Mouse (Mus musculus): ENCODE results near the gene Tardbp. TPM values are rescaled to one million over a fixed set of nuclear protein-coding genes. Genes with fewer than 3 reads are reported as not detected.

The Tardbp gene
- total RNA-seq, 1 experiment, result 259 TPM

DNA sequence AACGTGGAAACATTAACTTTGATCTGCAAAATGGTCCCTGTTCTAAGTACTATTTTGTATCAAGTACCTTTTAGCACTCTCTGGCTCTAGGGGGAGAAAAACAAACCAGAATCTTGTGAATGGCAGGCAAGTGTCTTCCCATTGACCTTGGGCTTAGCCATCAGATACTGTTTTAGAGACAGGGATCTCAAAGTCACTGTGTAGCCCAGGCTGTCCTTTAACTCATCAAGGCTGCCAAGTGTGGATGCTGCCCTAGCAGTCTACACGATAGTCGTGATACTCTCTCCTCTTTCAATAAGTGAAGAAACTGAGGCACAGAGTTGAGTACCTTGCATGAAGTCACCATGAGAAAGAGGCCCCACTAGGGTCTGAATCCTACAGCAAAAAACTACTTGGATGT is 427 bp upstream of the Tardbp start:
- DNase-seq (ENCODE audit: low read depth, low spot score), result no peak
- no peak overlapping the region; the same call in 1 of the 2 replicates for H3K27ac ChIP-seq (ENCODE audit: insufficient read depth, low read depth, low read length, poor library complexity, severe bottlenecking)
- TF ChIP-seq HCFC1 (IDR thresholded peaks at IDR 0.05; ENCODE audit: borderline replicate concordance, insufficient read depth, low read length) (no peak), MAFK (IDR thresholded peaks at IDR 0.05; ENCODE audit: insufficient read depth, low read depth, low read length) (no peak), ZC3H11A (IDR thresholded peaks at IDR 0.05; ENCODE audit: borderline replicate concordance, low read depth, low read length) (no peak), CHD2 (IDR thresholded peaks at IDR 0.05; ENCODE audit: low read depth, low read length) (no peak), ZNF384 (IDR thresholded peaks at IDR 0.05; ENCODE audit: low read depth, low read length) (no peak)
- peak overlapping the region; percentile 9 to 32; a peak in 3 of 4 replicates for H3K4me3 ChIP-seq (ENCODE audit: insufficient read depth in 1 of 2, low read depth in 1 of 2, low read length in 2 of 2, poor library complexity in 1 of 2, severe bottlenecking in 1 of 2)
- H3K4me1 ChIP-seq (ENCODE audit: control insufficient read depth in 2 of 2, insufficient read depth in 2 of 2, low read length in 2 of 2, poor library complexity in 1 of 2), result peaks cover 2 to 8% of the 10 kb centered on the region in 2 experiments; a peak in 1 of 4 replicates
- peaks cover 28% of the 10 kb centered on the region for H3K36me3 ChIP-seq (ENCODE audit: control insufficient read depth, insufficient read depth, low read length, poor library complexity, severe bottlenecking)
- in situ Hi-C loops (cut with MboI; ENCODE audit: low sequenced_read_pairs in 2 of 2, unreplicated experiment in 2 of 2), result no loop called here
- H3K9me3 ChIP-seq (ENCODE audit: control insufficient read depth, insufficient read depth, low read depth, low read length), result no peaks in the 10 kb centered on the region
- peak overlapping the region; percentile 21; the same call in 1 of the 2 replicates for H3K9ac ChIP-seq (ENCODE audit: insufficient read depth, low read depth, low read length, poor library complexity, severe bottlenecking)

DNA sequence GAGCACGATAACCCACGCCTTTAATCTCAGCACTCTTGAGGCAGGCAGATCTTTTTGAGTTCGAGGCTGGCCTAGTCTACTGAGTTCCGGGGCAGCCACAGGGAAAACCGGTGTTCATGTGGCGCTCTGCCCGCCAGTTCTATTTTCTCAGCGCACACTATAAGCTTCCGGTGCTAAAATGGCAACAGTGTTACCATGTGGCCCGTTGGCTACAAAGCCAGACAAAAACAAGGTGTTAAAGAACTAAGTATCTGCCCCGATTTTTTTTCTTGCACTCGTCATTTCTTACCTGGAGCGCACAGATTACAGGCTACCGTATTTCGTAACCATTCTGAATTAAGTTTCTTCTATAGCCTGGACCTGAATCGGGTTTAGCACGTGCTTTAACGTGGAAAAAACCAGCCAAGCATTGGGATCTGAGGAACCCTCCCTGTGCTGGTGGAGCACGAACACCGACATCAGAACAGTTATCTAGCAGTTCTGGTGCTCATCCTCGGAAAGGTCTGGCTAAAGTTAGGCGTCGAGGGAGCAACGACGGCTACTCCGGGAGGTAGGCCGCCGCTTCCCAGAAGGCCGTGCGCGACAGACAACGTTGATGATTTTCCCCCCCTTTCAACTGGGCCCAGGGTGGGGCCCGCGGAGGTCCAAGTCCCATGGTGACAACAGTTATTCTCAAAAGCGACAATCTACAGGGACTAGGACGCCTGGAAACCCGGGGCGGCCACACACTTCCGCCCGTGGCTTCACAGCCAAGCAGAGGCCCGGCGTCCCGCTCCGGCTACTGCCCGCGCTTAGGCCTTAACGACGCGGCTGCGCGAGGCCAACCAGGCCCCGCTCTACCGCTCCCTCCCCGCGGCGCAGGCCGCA is 830 bp downstream of the Tardbp start:
- TF ChIP-seq ZNF384 (IDR thresholded peaks at IDR 0.05; ENCODE audit: low read depth, low read length), result no peak
- peaks cover 3 to 8% of the 10 kb centered on the region in 2 experiments; a peak in 2 of 4 replicates for H3K4me1 ChIP-seq (ENCODE audit: control insufficient read depth in 2 of 2, insufficient read depth in 2 of 2, low read length in 2 of 2, poor library complexity in 1 of 2)
- peak overlapping the region; percentile 83 to 100 for H3K4me3 ChIP-seq (ENCODE audit: insufficient read depth in 1 of 2, low read depth in 1 of 2, low read length in 2 of 2, poor library complexity in 1 of 2, severe bottlenecking in 1 of 2)
- DNase-seq (ENCODE audit: low read depth, low spot score), result no peak
- H3K27ac ChIP-seq (ENCODE audit: insufficient read depth, low read depth, low read length, poor library complexity, severe bottlenecking), result peak overlapping the region; percentile 98
- H3K9ac ChIP-seq (ENCODE audit: insufficient read depth, low read depth, low read length, poor library complexity, severe bottlenecking), result peak overlapping the region; percentile 100
- no peaks in the 10 kb centered on the region for H3K9me3 ChIP-seq (ENCODE audit: control insufficient read depth, insufficient read depth, low read depth, low read length)
- peaks cover 40% of the 10 kb centered on the region for H3K36me3 ChIP-seq (ENCODE audit: control insufficient read depth, insufficient read depth, low read length, poor library complexity, severe bottlenecking)
- in situ Hi-C loops (cut with MboI; ENCODE audit: low sequenced_read_pairs in 2 of 2, unreplicated experiment in 2 of 2), result no loop called here

GRCm38 (mm10) chr4:148625010-148625409 is 1.8 kb downstream of the Tardbp start:
- DNase-seq (ENCODE audit: low read depth, low spot score), result no peak
- TF ChIP-seq HCFC1 (IDR thresholded peaks at IDR 0.05; ENCODE audit: borderline replicate concordance, insufficient read depth, low read length) (no peak), ZNF384 (IDR thresholded peaks at IDR 0.05; ENCODE audit: low read depth, low read length) (no peak), ZC3H11A (IDR thresholded peaks at IDR 0.05; ENCODE audit: borderline replicate concordance, low read depth, low read length) (no peak), MAFK (IDR thresholded peaks at IDR 0.05; ENCODE audit: insufficient read depth, low read depth, low read length) (no peak), CHD2 (IDR thresholded peaks at IDR 0.05; ENCODE audit: low read depth, low read length) (no peak; the same call in 1 of the 2 replicates)
- no peaks in the 10 kb centered on the region for H3K9me3 ChIP-seq (ENCODE audit: control insufficient read depth, insufficient read depth, low read depth, low read length)
- peak overlapping the region; percentile 64 for H3K9ac ChIP-seq (ENCODE audit: insufficient read depth, low read depth, low read length, poor library complexity, severe bottlenecking)
- no peak overlapping the region for H3K27ac ChIP-seq (ENCODE audit: insufficient read depth, low read depth, low read length, poor library complexity, severe bottlenecking)
- H3K4me1 ChIP-seq (ENCODE audit: control insufficient read depth in 2 of 2, insufficient read depth in 2 of 2, low read length in 2 of 2, poor library complexity in 1 of 2), result peaks cover 7 to 8% of the 10 kb centered on the region in 2 experiments; a peak in 2 of 4 replicates
- peak overlapping the region; percentile 83 to 100 for H3K4me3 ChIP-seq (ENCODE audit: insufficient read depth in 1 of 2, low read depth in 1 of 2, low read length in 2 of 2, poor library complexity in 1 of 2, severe bottlenecking in 1 of 2)
- H3K36me3 ChIP-seq (ENCODE audit: control insufficient read depth, insufficient read depth, low read length, poor library complexity, severe bottlenecking), result peaks cover 46% of the 10 kb centered on the region
- in situ Hi-C loops (cut with MboI; ENCODE audit: low sequenced_read_pairs in 2 of 2, unreplicated experiment in 2 of 2), result no loop called here

GRCm38 (mm10) chr4:148623609-148624008 is 3.2 kb downstream of the Tardbp start:
- no peak for DNase-seq (ENCODE audit: low read depth, low spot score)
- peaks cover 60% of the 10 kb centered on the region for H3K36me3 ChIP-seq (ENCODE audit: control insufficient read depth, insufficient read depth, low read length, poor library complexity, severe bottlenecking)
- H3K4me1 ChIP-seq (ENCODE audit: control insufficient read depth in 2 of 2, insufficient read depth in 2 of 2, low read length in 2 of 2, poor library complexity in 1 of 2), result peaks cover 7 to 8% of the 10 kb centered on the region in 2 experiments; a peak in 2 of 4 replicates
- TF ChIP-seq ZC3H11A (IDR thresholded peaks at IDR 0.05; ENCODE audit: borderline replicate concordance, low read depth, low read length) (no peak), ZNF384 (IDR thresholded peaks at IDR 0.05; ENCODE audit: low read depth, low read length) (no peak)
- no peaks in the 10 kb centered on the region for H3K9me3 ChIP-seq (ENCODE audit: control insufficient read depth, insufficient read depth, low read depth, low read length)
- H3K9ac ChIP-seq (ENCODE audit: insufficient read depth, low read depth, low read length, poor library complexity, severe bottlenecking), result peak overlapping the region; percentile 61
- H3K27ac ChIP-seq (ENCODE audit: insufficient read depth, low read depth, low read length, poor library complexity, severe bottlenecking), result no peak overlapping the region
- in situ Hi-C loops (cut with MboI; ENCODE audit: low sequenced_read_pairs in 2 of 2, unreplicated experiment in 2 of 2), result no loop called here
- peak overlapping the region; percentile 8 to 100 for H3K4me3 ChIP-seq (ENCODE audit: insufficient read depth in 1 of 2, low read depth in 1 of 2, low read length in 2 of 2, poor library complexity in 1 of 2, severe bottlenecking in 1 of 2)

All from ES-E14 (cell line).